Mouse (Mus musculus) urinary bladder, adult 2 months (tissue): ENCODE measurements at regions not wholly inside any gene's neighbourhood (a gene's known extent, or its start where the extent isn't known, plus 50 kb on each side); places are given as distances from the start of the nearest gene placed in this dataset.
"Not testable (repeated sequence)": the region's sequence is repeated elsewhere in the genome, so short reads cannot be mapped to it uniquely, and the experiment has no call there.

Source experiments
- DNase-seq: peaks from one replicate; pipeline ENCODE4 v3.0.0; 2022; ENCODE audit warnings: low spot score

DNA sequence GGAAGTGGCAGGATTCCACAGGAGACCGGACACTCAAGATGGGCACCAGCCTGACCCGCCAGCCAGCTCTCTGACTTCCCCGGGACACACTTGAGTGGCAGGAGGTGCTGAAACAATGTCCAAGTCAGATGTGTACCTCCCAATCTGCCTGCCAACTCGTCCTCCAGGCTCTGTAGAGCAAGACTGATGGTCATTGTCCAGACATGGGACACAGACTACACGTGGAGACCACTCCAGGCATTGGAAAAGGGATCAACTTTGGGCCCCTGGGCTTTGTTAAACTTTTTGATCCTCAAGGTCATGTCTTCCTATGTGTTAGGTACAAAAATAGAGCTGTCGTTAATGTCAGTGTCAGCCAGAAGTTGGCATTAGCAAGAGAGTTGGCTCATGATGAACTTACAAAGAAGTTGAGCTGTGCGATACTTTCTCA lies 214.6 kb downstream of the 3100002H09Rik start:
- no peak for DNase-seq

DNA sequence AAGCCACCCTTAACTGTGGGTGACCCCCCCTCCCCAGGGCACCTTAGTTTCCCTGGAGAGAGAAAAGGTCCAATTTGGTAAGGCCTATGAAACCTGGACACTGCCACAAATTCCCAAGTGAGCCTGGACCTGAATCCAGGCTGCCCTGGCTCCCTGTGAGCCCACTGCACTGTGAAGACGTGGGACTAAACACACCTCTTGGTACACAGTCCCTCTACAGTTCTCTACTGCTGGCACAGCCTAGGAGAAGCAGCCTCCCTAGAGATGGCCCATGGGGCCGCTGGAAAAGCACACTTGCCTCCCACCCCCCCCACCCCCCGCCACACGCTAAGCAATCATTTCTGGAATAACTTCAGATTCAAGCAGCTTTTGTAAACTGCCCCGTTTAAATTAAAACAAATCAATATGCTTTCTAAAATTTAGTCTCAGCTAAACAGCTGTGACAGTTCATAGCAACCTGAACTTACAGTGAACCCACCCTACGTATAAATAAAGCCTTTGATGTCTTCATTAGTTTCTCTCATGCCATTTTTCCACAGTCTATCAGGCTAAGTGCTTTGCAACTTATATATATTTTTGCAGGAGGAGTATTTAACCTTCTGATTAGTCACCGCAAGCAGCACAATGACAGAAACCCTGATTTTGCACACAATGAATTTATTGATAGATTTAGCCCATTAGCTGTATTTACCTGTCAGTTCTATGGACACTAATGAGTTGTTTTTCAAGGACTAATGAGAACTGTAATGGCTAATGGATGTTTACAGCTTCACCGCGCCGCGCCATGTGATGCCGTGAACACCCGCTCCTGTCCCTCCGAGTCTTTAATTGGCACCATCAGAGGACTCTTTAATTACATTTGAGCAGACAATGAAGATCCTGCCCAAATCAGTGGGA lies 215.3 kb downstream of the 3100002H09Rik start:
- no peak for DNase-seq

GRCm38 (mm10) chr4:124393595-124393994 lies 217.0 kb downstream of the 3100002H09Rik start:
- no peak for DNase-seq

GRCm38 (mm10) chr4:124389067-124389466 lies 221.5 kb downstream of the 3100002H09Rik start:
- no peak for DNase-seq

- DNase-seq = no peak
These were observed 225.2 kb downstream of the 3100002H09Rik start for GRCm38 (mm10) chr4:124385106-124386055.

- no peak for DNase-seq
These were observed 234.1 kb downstream of the 3100002H09Rik start for GRCm38 (mm10) chr4:124376504-124376903.

DNA sequence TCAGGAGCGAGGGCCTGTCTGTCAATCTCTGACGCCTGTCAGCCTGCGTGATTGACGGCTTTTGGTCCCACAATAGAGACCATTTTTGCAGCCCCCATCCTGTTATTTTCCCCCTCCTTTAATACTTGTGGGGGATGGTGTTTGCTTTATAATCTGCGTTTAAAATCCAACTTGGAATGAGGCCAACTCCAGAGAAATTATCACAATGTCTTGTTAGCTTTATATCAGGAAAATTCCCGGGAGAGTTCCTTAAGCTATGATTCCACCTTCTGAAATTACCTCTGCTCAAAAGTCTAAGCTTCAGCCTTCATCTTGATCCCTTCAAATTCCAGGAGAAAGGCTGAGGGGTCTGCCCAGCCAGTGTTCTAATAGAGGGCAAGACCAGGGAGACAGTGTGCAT lies 235.0 kb downstream of the 3100002H09Rik start:
- no peak for DNase-seq

DNA sequence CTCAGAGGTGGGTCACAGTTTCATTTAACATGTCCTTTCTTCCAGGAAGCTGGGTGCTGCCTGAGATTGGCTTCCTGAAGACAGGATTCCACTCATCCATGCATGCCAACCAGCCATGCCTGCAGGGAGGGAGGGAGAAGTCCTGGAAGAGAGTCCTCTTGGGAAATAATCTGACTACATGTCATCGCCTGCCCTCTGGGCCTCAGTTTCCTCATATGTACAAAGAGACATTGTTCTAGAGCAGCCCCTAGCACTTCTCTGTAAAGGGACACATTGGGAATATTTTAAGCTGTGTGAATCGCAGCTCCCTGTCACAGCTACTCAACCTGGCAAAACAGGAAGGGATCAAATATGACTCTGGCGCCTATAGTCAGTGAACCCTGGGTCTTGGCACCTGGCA lies 241.8 kb downstream of the 3100002H09Rik start:
- DNase-seq = no peak

GRCm38 (mm10) chr4:124368085-124368484 lies 242.5 kb downstream of the 3100002H09Rik start:
- DNase-seq = no peak

DNA sequence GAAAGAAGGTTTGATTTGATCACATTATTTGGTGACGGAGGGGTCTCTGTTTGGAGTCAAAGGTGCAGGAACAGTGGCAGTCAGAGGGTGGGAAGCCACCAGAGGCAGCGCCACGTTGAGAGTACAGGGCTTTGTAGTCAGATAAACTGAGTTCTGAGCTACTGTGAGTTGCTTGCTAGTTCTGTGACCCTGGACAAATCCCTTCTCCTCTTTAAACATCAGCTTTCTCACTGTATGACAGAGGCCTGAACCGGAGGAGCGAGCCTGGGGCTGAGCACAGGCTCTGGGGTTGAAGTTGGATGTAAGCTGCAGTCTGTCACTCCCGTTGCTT lies 250.1 kb downstream of the 3100002H09Rik start:
- DNase-seq = no peak

DNA sequence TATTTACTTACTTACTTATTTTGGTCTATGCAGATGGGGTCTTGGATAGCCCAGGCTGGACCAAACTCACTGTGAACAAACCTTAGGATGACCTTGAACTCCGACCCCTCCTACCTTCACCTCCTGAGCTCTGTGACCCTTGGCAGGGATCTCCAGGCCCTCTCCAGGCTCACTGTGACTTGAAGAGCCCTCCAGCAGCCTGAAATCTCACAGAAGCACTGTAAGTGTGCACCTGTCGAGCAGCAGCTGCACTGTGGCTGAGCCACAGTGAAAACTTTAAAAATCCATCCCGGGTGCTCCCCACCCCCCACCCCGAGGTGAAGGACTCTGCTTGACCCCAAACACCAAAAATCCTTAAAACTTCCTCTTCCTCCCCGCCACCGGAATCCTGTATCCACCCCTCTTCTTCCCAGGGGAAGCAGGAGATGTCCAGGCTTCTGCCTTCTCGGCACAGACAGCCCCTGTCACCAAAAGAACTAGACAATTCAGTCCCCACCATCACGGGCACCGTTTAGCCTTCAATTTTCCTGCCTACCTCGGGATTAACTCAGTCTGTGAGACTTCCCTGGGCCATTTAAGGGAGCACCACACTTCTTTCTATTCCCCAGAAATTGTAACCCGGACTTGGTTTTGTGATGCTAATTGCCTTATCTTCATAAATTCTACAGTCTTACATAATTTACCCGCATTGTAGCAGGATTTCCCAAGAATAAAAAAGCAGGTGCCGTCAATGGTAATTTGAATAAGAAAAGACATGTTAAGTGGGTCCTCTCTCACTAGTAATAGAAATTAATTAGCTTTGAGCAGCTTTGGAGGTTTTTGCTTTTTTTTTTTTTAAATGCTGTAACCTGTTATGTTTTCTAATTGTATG lies 250.7 kb downstream of the 3100002H09Rik start:
- no peak for DNase-seq

DNA sequence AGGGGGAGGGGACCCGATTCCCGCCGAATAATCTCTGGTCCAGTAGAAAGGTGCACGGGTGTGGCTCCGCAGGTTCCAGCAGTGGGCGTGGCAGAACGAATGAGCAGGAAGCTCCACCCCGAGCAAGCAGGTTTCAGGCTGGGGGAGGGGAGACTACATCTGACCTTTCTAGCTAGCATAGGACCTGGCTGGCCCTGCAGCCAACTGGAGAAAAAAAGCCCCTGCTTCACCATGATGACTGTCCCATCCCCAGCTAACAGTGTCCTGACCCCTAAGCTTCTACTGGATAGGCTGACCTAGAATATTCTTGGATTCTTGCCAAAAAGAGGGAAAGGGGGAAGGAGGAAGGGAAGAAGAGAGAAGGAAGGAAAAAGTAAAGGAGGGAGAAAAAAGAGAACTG lies 252.1 kb downstream of the 3100002H09Rik start:
- DNase-seq = not testable (repeated sequence)

DNA sequence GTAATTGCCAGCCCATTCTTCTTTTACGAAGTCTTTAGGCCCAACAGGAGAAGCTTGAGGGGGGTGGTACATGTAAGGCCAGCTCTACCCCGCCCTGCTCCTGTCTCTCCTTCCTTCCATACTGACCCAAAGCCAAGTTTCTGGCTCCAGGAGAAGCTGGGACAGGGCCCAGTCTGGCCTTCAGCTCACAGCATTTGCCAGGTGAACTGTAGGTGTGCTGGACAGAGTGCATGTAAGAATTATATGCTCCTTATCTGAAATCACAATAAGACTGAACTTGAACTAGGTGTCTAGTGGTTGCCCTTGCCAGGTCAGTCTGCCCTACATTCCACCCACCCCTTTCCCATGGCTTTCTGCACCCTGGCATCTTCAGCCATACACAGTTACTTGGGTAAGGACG lies 260.2 kb downstream of the 3100002H09Rik start:
- DNase-seq = no peak

GRCm38 (mm10) chr4:124349610-124350295 lies 260.9 kb downstream of the 3100002H09Rik start:
- DNase-seq = no peak

DNA sequence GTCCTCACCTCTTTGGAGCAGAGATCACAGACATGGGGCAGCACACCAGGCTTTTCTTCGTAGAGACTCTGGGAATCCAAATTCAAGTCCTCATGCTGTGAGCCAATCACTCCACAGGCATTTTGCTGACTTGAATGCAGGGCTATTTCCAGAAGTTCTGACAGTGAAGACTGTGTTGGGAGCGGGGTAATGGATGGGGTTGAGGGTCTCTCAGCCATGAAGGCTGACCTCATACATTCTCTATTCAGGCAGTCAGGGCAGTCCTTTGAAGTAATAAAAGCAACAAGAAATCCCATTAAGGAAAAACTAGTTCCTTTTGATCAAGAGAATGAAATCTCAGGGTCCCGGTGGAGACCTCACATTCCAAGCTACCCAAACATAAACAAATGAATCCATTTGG lies 261.5 kb downstream of the 3100002H09Rik start:
- DNase-seq = no peak

- no peak for DNase-seq
These were observed 270.5 kb downstream of the 3100002H09Rik start for GRCm38 (mm10) chr4:124340073-124340472.

- no peak for DNase-seq
These were observed 274.9 kb downstream of the 3100002H09Rik start for GRCm38 (mm10) chr4:124335726-124336125.

GRCm38 (mm10) chr4:124332974-124333373 lies 277.6 kb downstream of the 3100002H09Rik start:
- no peak for DNase-seq

GRCm38 (mm10) chr4:124332416-124332815 lies 278.2 kb downstream of the 3100002H09Rik start:
- DNase-seq = no peak

GRCm38 (mm10) chr4:124329107-124329771 lies 281.4 kb downstream of the 3100002H09Rik start:
- DNase-seq = no peak
